Mouse (Mus musculus) hindbrain, postnatal 0 days (tissue): ENCODE results near the gene Prdm16. TPM values are rescaled to one million over a fixed set of nuclear protein-coding genes. Genes with fewer than 3 reads are reported as not detected.

Experiments used
- ATAC-seq: fragments of 200-750 bp; cut with Nextera tagmentation; 2 replicates; pipeline ENCODE4 v1.8.0; 2017; ENCODE audit warnings: mild to moderate bottlenecking, moderate TSS enrichment, moderate library complexity
- DNase-seq: peaks from one replicate; pipeline ENCODE4 v3.0.0-alpha.2; 2015; ENCODE audit warnings: low spot score
- H3K27ac ChIP-seq: fragments of 300-500 bp; sonication (generic); 2 replicates; pipeline ENCODE4 v1.5.1; 2014; ENCODE audit warnings: mild to moderate bottlenecking
- H3K27me3 ChIP-seq: fragments of 300-500 bp; sonication (generic); 2 replicates; pipeline ENCODE4 v1.6.1; 2014; ENCODE audit warnings: low read length, mixed read lengths; ENCODE audit not compliant: insufficient read depth
- H3K36me3 ChIP-seq: fragments of 300-500 bp; sonication (generic); 2 replicates; pipeline ENCODE4 v1.6.1; 2014; ENCODE audit warnings: low read length, mixed read lengths; ENCODE audit not compliant: insufficient read depth
- H3K4me1 ChIP-seq: fragments of 300-500 bp; sonication (generic); 2 replicates; pipeline ENCODE4 v1.6.1; 2014; ENCODE audit warnings: antibody characterized with exemption, low read length, mixed read lengths; ENCODE audit not compliant: insufficient read depth
- H3K4me2 ChIP-seq: fragments of 300-500 bp; sonication (generic); 2 replicates; pipeline ENCODE4 v1.6.1; 2014; ENCODE audit warnings: low read depth, mild to moderate bottlenecking, low read length, moderate library complexity, mixed read lengths
- H3K4me3 ChIP-seq: fragments of 300-500 bp; sonication (generic); 2 replicates; pipeline ENCODE4 v1.5.1; 2014; ENCODE audit warnings: low read length
- H3K9ac ChIP-seq: fragments of 300-500 bp; sonication (generic); replicated peaks from 2 replicates; pipeline ENCODE4 v1.6.1; 2014; ENCODE audit warnings: mild to moderate bottlenecking, low read length, moderate library complexity, mixed read lengths
- H3K9me3 ChIP-seq: fragments of 300-500 bp; sonication (generic); 2 replicates; pipeline ENCODE4 v1.6.1; 2016; ENCODE audit warnings: low read length, mixed read lengths
- CTCF ChIP-seq: IDR thresholded peaks from 2 replicates; pipeline ENCODE4 v1.5.1; 2016; ENCODE audit warnings: antibody characterized with exemption, control low read depth, low read depth
- WGBS: fragments of 180-500 bp; shearing (Covaris S2); extraction: QIAGEN DNeasy Blood & Tissue Kit; methylation state at CpG from one replicate; pipeline ENCODE4 v1.1.7; 2014; 5-methylcytosine and 5-hydroxymethylcytosine counted together
- polyA plus RNA-seq: library from polyadenylated mRNA; unstranded; fragments of >200 nt; fragmentation: Nextera tagmentation; extraction: Ambion mirVana; gene quantifications from 2 replicates; pipeline ENCODE4 v1.2.1, GENCODE M21; 2015
- total RNA-seq: library from RNA; depleted of rRNA; stranded (reverse); fragments of >200 nt; gene quantifications from 2 replicates; pipeline ENCODE4 v1.2.3, GENCODE M21; 2014; rRNA removed

Prdm16 gene
- total RNA-seq (5.3 and 5.8 TPM in 2 replicates), polyA plus RNA-seq (10.3 and 10.5 TPM in 2 replicates)

DNA sequence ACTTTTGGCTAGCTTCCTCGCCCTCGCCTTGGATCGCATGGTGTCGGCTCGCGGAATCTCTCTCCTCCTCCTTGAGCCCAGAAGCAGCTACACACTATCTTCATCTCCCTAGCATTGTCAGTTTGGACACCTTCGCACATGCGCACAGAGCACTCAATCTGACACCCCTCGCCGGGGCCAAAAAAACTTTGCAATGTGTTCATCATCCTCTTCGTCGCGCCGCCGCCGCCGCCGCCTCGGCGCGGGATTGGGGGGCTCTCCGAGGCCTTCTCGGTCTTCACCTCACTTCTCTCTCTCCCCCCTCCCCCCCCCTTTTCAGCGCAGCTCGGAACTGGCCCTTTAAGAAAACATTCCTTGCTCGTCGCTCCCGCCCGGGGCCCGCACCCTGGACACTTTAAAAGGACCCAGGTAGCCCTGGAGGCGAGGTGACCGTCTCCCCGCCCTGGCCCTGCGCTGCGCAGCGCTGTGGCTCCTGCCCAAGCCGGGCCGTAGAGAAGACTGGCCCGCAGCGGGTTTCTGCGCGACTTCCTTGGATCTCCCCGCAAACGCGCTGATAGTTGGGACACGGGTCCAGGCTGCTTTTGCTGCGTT, at the start of gene Prdm16:
TSS of gene Prdm16 (minus strand) at position 153 of the 591 bp plus-strand sequence.
- peak; percentile 55 for DNase-seq

GRCm38 (mm10) chr4:154683068-154683752, 46.5 kb upstream of the Prdm16 start:
- no peak overlapping the region for H3K4me3 ChIP-seq
- no peak for TF ChIP-seq CTCF
- no peak overlapping the region for H3K4me2 ChIP-seq
- H3K27me3 ChIP-seq: no peaks in the 10 kb centered on the region
- no peak for ATAC-seq
- 82% methylated on average over 5 of the region's 5 CpGs for WGBS
- H3K9me3 ChIP-seq: no peaks in the 10 kb centered on the region
- no peak overlapping the region for H3K9ac ChIP-seq
- DNase-seq: no peak
- H3K4me1 ChIP-seq: no peaks in the 10 kb centered on the region
- no peak overlapping the region for H3K27ac ChIP-seq
- no peaks in the 10 kb centered on the region for H3K36me3 ChIP-seq

More for the DNA sequence above, at the start of gene Prdm16:
- 0 out of 2 replicates have a peak, but pooled peaks cover 8% of the 10 kb centered on the region for H3K4me1 ChIP-seq
- peak; percentile 50 for ATAC-seq
- H3K9me3 ChIP-seq: no peaks in the 10 kb centered on the region
- TF ChIP-seq CTCF: no peak
- H3K4me2 ChIP-seq: peak within 1 kb of the TSS; percentile 61
- WGBS: under 1% methylated on average over 47 of the region's 47 CpGs
- peak within 1 kb of the TSS; percentile 54 for H3K9ac ChIP-seq
- peak within 1 kb of the TSS; percentile 51 for H3K27ac ChIP-seq
- H3K36me3 ChIP-seq: no peaks in the 10 kb centered on the region
- H3K27me3 ChIP-seq: peaks cover 66% of the 10 kb centered on the region
- peak within 1 kb of the TSS; percentile 34 for H3K4me3 ChIP-seq

DNA sequence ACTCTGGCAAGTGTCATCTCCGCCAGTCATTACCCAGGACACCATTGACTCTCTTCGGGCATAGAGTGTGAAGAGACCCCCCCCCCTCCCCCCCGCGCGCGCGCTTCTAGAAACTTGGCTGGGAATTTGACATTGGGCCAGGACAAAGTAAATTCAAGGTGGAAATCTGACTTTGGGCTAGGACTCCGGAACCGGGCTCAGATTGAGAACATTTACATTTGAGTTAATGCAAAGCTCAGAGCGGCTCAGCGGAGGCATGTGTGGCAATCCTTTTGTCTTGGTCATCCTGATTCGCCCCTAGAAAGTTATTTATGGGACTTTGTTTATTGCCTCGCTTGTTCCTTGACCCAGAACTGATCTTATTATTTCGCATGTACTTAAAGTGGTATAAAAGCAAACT, 45.6 kb upstream of the Prdm16 start:
- no peaks in the 10 kb centered on the region for H3K36me3 ChIP-seq
- 45% methylated on average over 14 of the region's 14 CpGs for WGBS
- H3K4me2 ChIP-seq: no peak overlapping the region
- DNase-seq: no peak
- H3K9me3 ChIP-seq: no peaks in the 10 kb centered on the region
- H3K27ac ChIP-seq: no peak overlapping the region
- ATAC-seq: no peak
- no peak for TF ChIP-seq CTCF
- no peak overlapping the region for H3K4me3 ChIP-seq
- H3K4me1 ChIP-seq: no peaks in the 10 kb centered on the region
- H3K27me3 ChIP-seq: no peaks in the 10 kb centered on the region
- no peak overlapping the region for H3K9ac ChIP-seq

DNA sequence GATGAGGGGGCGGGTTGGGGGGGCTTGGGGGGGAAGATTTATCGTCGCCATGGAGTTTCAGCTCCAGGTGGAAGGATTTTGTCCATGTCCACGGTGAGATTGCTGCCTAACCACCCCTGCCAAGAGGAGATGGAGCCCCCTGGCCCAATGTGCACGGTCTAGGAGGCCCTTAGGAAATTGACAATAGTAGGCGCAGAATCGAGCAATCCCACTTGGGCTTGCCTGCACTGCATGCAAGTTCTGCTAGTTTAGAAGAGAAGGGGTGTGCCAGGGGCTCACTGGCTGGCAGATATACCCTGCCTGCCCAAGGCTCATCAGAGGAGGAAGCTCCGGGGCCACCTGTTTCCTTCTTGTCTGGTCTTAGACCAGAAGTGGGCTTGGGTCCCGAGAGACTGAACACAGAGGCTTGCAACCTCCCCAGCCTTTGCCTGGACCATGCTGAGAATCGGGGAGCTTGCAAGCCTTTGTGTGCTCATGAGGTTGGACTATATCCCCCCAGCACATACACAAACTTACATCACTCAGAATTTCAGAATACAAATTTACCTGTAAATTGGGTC, 38.8 kb upstream of the Prdm16 start:
- no peak for ATAC-seq
- no peaks in the 10 kb centered on the region for H3K27me3 ChIP-seq
- TF ChIP-seq CTCF: no peak
- no peaks in the 10 kb centered on the region for H3K9me3 ChIP-seq
- no peaks in the 10 kb centered on the region for H3K36me3 ChIP-seq
- no peak overlapping the region for H3K9ac ChIP-seq
- H3K4me3 ChIP-seq: no peak overlapping the region
- WGBS: 53% methylated on average over 10 of the region's 10 CpGs
- no peak overlapping the region for H3K4me2 ChIP-seq
- H3K4me1 ChIP-seq: no peaks in the 10 kb centered on the region
- DNase-seq: no peak
- no peak overlapping the region for H3K27ac ChIP-seq

GRCm38 (mm10) chr4:154674966-154675365, 38.3 kb upstream of the Prdm16 start:
- no peak overlapping the region for H3K9ac ChIP-seq
- no peak for TF ChIP-seq CTCF
- DNase-seq: peak; percentile 36
- H3K27me3 ChIP-seq: no peaks in the 10 kb centered on the region
- H3K4me1 ChIP-seq: no peaks in the 10 kb centered on the region
- WGBS: 25% methylated on average over 15 of the region's 15 CpGs
- H3K4me3 ChIP-seq: no peak overlapping the region
- no peaks in the 10 kb centered on the region for H3K36me3 ChIP-seq
- no peak for ATAC-seq
- no peaks in the 10 kb centered on the region for H3K9me3 ChIP-seq
- no peak overlapping the region for H3K27ac ChIP-seq
- peak overlapping the region; percentile 10; the same call in 1 of the 2 replicates for H3K4me2 ChIP-seq

- DNase-seq (peak; percentile 76), ATAC-seq (no peak; the same call in 1 of the 2 replicates)
- TF ChIP-seq CTCF: peak; percentile 84
- H3K27ac ChIP-seq: no peak overlapping the region
- H3K9me3 ChIP-seq: no peaks in the 10 kb centered on the region
- H3K4me3 ChIP-seq: no peak overlapping the region
- 3% methylated on average over 12 of the region's 12 CpGs for WGBS
- H3K4me1 ChIP-seq: no peaks in the 10 kb centered on the region
- H3K9ac ChIP-seq: no peak overlapping the region
- no peaks in the 10 kb centered on the region for H3K27me3 ChIP-seq
- H3K4me2 ChIP-seq: peak overlapping the region; percentile 10; the same call in 1 of the 2 replicates
- H3K36me3 ChIP-seq: no peaks in the 10 kb centered on the region
Observed at GRCm38 (mm10) chr4:154674541-154674940, 37.9 kb upstream of the Prdm16 start.
